Mouse (Mus musculus): ENCODE measurements around the gene Trappc6b. TPM values are rescaled to one million over a fixed set of nuclear protein-coding genes. Genes with fewer than 3 reads are reported as not detected.
A peak's percentile ranks its signal among the peaks of the same experiment; 100 is the strongest.
"Not testable (repeated sequence)": the region's sequence is repeated elsewhere in the genome, so short reads cannot be mapped to it uniquely, and the experiment has no call there.

The Trappc6b gene
- polyA plus RNA-seq, 1 experiment from 2014 or later = 54.1 TPM

GRCm38 (mm10) chr12:59065776-59066175 lies 4.5 kb upstream of the Trappc6b start:
- Histone ChIP-seq H3K4me3 (ENCODE audit: low read depth, low read length) (peak overlapping the region; percentile 90), H3K4me1 (replicated peaks; ENCODE audit: control insufficient read depth, insufficient read depth, low read length) (no peaks in the 10 kb centered on the region; the same call in 1 of the 2 replicates), H3K4me2 (ENCODE audit: low read length) (peak overlapping the region; percentile 70), H3K36me3 (ENCODE audit: control insufficient read depth, insufficient read depth, low read length) (peaks cover 28% of the 10 kb centered on the region), H3K9ac (ENCODE audit: low read length) (peak overlapping the region; percentile 56; the same call in 1 of the 2 replicates), H3K27me3 (replicated peaks; ENCODE audit: control insufficient read depth, insufficient read depth, low read length) (no peaks in the 10 kb centered on the region), H3K9me3 (ENCODE audit: control insufficient read depth, low read length) (no peaks in the 10 kb centered on the region), H3K27ac (ENCODE audit: low read depth) (peak overlapping the region; percentile 90)
- no peak for DNase-seq (ENCODE audit: low spot score)
- no peak for ATAC-seq (replicated peaks; ENCODE audit: low FRiP score, low TSS enrichment, low read depth)
- WGBS = 65% methylated on average over 3 of the region's 3 CpGs

- Histone ChIP-seq H3K4me1 (replicated peaks; ENCODE audit: control insufficient read depth, insufficient read depth, low read length) (peaks cover 6% of the 10 kb centered on the region; the same call in 1 of the 2 replicates), H3K9ac (ENCODE audit: low read length) (no peak overlapping the region), H3K4me3 (ENCODE audit: low read depth, low read length) (no peak overlapping the region), H3K9me3 (ENCODE audit: control insufficient read depth, low read length) (no peaks in the 10 kb centered on the region), H3K27me3 (replicated peaks; ENCODE audit: control insufficient read depth, insufficient read depth, low read length) (no peaks in the 10 kb centered on the region), H3K36me3 (ENCODE audit: control insufficient read depth, insufficient read depth, low read length) (peaks cover 18% of the 10 kb centered on the region), H3K4me2 (ENCODE audit: low read length) (no peak overlapping the region), H3K27ac (ENCODE audit: low read depth) (no peak overlapping the region)
- DNase-seq (ENCODE audit: low spot score) (no peak), ATAC-seq (replicated peaks; ENCODE audit: low FRiP score, low TSS enrichment, low read depth) (no peak)
- 92% methylated on average over 8 of the region's 8 CpGs for WGBS
These were observed 3.6 kb upstream of the Trappc6b start for GRCm38 (mm10) chr12:59064837-59065236.

DNA sequence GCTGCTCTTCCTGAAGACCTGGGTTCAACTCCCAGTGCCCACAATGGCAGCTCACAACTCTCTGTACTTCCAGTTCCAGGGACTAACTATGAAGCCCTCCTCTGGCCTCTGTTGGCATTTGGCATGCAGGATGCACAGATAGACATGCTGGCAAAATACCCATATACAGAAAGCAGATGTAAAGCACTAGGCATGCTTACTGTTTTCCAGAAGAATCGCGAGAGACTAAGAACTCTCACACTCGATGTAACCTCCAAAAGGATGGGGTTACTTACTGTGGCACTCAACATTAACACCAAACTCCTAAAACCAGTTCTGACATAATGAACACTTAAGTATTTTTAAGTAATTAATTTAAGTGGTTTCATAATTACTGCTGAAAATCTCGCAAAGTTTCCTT lies 950 bp downstream of the Trappc6b start:
- peak overlapping the region; percentile 91 for H3K27ac ChIP-seq (ENCODE audit: low read depth)
- peaks cover 12% of the 10 kb centered on the region; the same call in 1 of the 2 replicates for H3K36me3 ChIP-seq (ENCODE audit: control insufficient read depth, insufficient read depth, low read length)
- peak overlapping the region; percentile 84 for H3K9ac ChIP-seq (ENCODE audit: low read length)
- H3K9me3 ChIP-seq (ENCODE audit: control insufficient read depth, low read length) = no peaks in the 10 kb centered on the region
- H3K27me3 ChIP-seq (replicated peaks; ENCODE audit: control insufficient read depth, insufficient read depth, low read length) = no peaks in the 10 kb centered on the region
- no peak for ATAC-seq (replicated peaks; ENCODE audit: low FRiP score, low TSS enrichment, low read depth)
- H3K4me3 ChIP-seq (ENCODE audit: low read depth, low read length) = peak overlapping the region; percentile 77
- H3K4me2 ChIP-seq (ENCODE audit: low read length) = peak overlapping the region; percentile 78
- peaks cover 11% of the 10 kb centered on the region; the same call in 1 of the 2 replicates for H3K4me1 ChIP-seq (replicated peaks; ENCODE audit: control insufficient read depth, insufficient read depth, low read length)
- DNase-seq (ENCODE audit: low spot score) = no peak
- 60% methylated on average over 4 of the region's 4 CpGs for WGBS

DNA sequence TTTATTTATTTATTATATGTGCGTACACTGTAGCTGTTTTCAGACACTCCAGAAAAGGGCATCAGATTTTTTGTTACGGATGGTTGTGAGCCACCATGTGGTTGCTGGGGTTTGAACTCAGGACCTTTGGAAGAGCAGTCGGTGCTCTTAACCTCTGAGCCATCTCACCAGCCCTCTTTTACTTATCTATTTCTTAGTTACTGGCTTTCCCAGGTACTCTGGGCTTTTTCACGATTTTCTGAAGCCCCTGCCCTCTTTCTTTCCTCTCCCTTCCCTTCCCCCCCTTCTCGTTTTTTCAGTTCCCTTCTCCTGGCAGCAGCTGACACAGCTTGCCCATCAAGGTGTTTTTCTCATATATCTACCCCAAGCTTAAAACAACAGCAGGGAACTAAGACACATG lies 3.0 kb downstream of the Trappc6b start:
- ATAC-seq (replicated peaks; ENCODE audit: low FRiP score, low TSS enrichment, low read depth); H3K9me3 ChIP-seq (ENCODE audit: control insufficient read depth, low read length); H3K4me3 ChIP-seq (ENCODE audit: low read depth, low read length); DNase-seq (ENCODE audit: low spot score); H3K9ac ChIP-seq (ENCODE audit: low read length); H3K27me3 ChIP-seq (replicated peaks; ENCODE audit: control insufficient read depth, insufficient read depth, low read length); H3K4me2 ChIP-seq (ENCODE audit: low read length); H3K27ac ChIP-seq (ENCODE audit: low read depth): not testable (repeated sequence)
- Histone ChIP-seq H3K4me1 (replicated peaks; ENCODE audit: control insufficient read depth, insufficient read depth, low read length) (peaks cover 11% of the 10 kb centered on the region; the same call in 1 of the 2 replicates), H3K36me3 (ENCODE audit: control insufficient read depth, insufficient read depth, low read length) (peaks cover 17% of the 10 kb centered on the region; the same call in 1 of the 2 replicates)
- 83% methylated on average over 5 of the region's 5 CpGs for WGBS

DNA sequence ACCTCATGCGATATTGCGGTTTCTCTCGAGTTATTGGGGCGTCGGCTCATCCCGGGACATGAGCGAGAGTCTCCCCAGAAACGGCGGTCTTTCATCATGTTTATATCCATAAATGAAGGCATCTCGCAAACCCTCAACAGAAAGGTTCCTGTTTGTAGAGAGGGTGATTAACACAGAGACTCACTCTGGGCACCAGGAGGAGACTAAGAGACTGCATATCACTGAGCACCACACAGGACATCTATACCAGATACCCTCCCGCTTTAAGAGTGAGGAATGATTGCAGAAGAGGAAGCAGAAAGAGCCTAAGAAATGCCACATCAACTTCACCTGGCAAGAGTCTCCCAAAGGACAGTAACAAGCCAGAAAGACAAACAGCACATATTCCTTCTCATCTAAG lies 5.0 kb downstream of the Trappc6b start:
- Histone ChIP-seq H3K27ac (ENCODE audit: low read depth) (no peak overlapping the region), H3K4me2 (ENCODE audit: low read length) (no peak overlapping the region), H3K9me3 (ENCODE audit: control insufficient read depth, low read length) (no peaks in the 10 kb centered on the region), H3K27me3 (replicated peaks; ENCODE audit: control insufficient read depth, insufficient read depth, low read length) (no peaks in the 10 kb centered on the region), H3K36me3 (ENCODE audit: control insufficient read depth, insufficient read depth, low read length) (peaks cover 26% of the 10 kb centered on the region), H3K4me3 (ENCODE audit: low read depth, low read length) (no peak overlapping the region), H3K9ac (ENCODE audit: low read length) (no peak overlapping the region), H3K4me1 (replicated peaks; ENCODE audit: control insufficient read depth, insufficient read depth, low read length) (peaks cover 11% of the 10 kb centered on the region; the same call in 1 of the 2 replicates)
- ATAC-seq (replicated peaks; ENCODE audit: low FRiP score, low TSS enrichment, low read depth) = no peak
- 96% methylated on average over 11 of the region's 11 CpGs for WGBS
- DNase-seq (ENCODE audit: low spot score) = no peak

DNA sequence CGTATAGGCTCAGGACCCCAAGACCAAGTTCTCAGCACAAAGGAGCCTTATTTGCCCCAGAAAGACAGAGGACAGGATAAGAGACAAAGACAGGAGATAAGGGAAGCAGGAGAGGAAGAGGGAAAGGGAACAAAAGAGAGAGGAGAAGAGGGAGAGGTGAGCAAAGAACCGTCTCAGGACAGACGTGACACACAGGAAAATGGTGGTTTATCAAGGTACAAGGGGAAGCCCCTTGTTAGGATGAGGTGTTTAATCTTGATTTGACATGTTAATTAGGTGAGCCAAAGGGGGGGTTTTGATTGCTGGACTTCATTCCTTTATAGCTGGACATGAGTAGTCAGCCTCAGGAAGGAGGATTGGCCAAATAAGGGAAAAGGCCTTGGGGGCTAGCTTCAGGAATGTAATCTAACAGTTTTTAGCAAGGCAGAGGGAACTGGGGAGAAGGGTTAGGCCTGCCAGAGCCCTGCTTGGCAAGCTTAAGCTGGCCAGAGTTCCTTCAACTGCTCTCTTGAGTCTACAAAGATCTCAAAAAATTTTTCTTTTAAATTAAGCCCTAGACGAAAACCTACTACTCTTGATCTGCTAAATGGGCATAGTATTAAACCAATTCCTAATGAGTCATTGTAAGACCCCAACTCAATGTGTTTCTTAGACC lies 5.9 kb downstream of the Trappc6b start:
- ATAC-seq (replicated peaks; ENCODE audit: low FRiP score, low TSS enrichment, low read depth) = no peak
- Histone ChIP-seq H3K9me3 (ENCODE audit: control insufficient read depth, low read length) (no peaks in the 10 kb centered on the region), H3K27ac (ENCODE audit: low read depth) (no peak overlapping the region), H3K4me3 (ENCODE audit: low read depth, low read length) (no peak overlapping the region), H3K4me1 (replicated peaks; ENCODE audit: control insufficient read depth, insufficient read depth, low read length) (peaks cover 8% of the 10 kb centered on the region; the same call in 1 of the 2 replicates), H3K4me2 (ENCODE audit: low read length) (no peak overlapping the region), H3K36me3 (ENCODE audit: control insufficient read depth, insufficient read depth, low read length) (peaks cover 28% of the 10 kb centered on the region), H3K9ac (ENCODE audit: low read length) (no peak overlapping the region), H3K27me3 (replicated peaks; ENCODE audit: control insufficient read depth, insufficient read depth, low read length) (no peaks in the 10 kb centered on the region)
- WGBS = 83% methylated on average over 4 of the region's 4 CpGs
- DNase-seq (ENCODE audit: low spot score) = no peak

DNA sequence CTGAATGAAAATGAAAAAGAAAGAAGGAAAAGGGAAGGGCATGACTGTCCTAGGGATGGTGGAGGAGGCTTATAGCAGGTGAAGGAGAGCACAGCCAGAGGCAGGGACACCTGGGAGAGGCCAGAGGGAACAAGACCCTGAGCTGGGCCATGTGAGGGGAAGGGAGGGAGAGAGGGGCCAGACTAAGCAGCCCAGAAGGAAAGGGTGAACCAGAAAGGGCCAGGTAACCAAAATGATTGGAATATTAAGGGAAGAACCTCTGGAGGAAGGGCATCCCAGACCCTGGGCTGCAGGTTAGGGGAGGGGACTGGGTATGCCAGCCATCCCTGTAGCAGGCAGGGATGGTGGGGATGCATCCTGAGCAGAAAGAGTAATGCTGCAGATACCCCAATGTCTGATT lies 7.3 kb downstream of the Trappc6b start:
- peaks cover 3% of the 10 kb centered on the region; the same call in 1 of the 2 replicates for H3K4me1 ChIP-seq (replicated peaks; ENCODE audit: control insufficient read depth, insufficient read depth, low read length)
- H3K4me2 ChIP-seq (ENCODE audit: low read length) = no peak overlapping the region
- H3K27ac ChIP-seq (ENCODE audit: low read depth) = no peak overlapping the region
- peaks cover 41% of the 10 kb centered on the region for H3K36me3 ChIP-seq (ENCODE audit: control insufficient read depth, insufficient read depth, low read length)
- H3K9ac ChIP-seq (ENCODE audit: low read length) = no peak overlapping the region
- ATAC-seq (replicated peaks; ENCODE audit: low FRiP score, low TSS enrichment, low read depth) = no peak
- H3K4me3 ChIP-seq (ENCODE audit: low read depth, low read length) = no peak overlapping the region
- H3K27me3 ChIP-seq (replicated peaks; ENCODE audit: control insufficient read depth, insufficient read depth, low read length) = no peaks in the 10 kb centered on the region
- H3K9me3 ChIP-seq (ENCODE audit: control insufficient read depth, low read length) = no peaks in the 10 kb centered on the region
- DNase-seq (ENCODE audit: low spot score) = no peak

- Histone ChIP-seq H3K9ac (ENCODE audit: low read length) (no peak overlapping the region), H3K27me3 (replicated peaks; ENCODE audit: control insufficient read depth, insufficient read depth, low read length) (no peaks in the 10 kb centered on the region), H3K4me3 (ENCODE audit: low read depth, low read length) (no peak overlapping the region), H3K27ac (ENCODE audit: low read depth) (no peak overlapping the region), H3K9me3 (ENCODE audit: control insufficient read depth, low read length) (no peaks in the 10 kb centered on the region), H3K36me3 (ENCODE audit: control insufficient read depth, insufficient read depth, low read length) (peaks cover 49% of the 10 kb centered on the region), H3K4me2 (ENCODE audit: low read length) (no peak overlapping the region), H3K4me1 (replicated peaks; ENCODE audit: control insufficient read depth, insufficient read depth, low read length) (no peaks in the 10 kb centered on the region)
- ATAC-seq (replicated peaks; ENCODE audit: low FRiP score, low TSS enrichment, low read depth) = no peak
- 90% methylated on average over 5 of the region's 5 CpGs for WGBS
- no peak for DNase-seq (ENCODE audit: low spot score)
These were observed 8.1 kb downstream of the Trappc6b start for GRCm38 (mm10) chr12:59053166-59053565.

DNA sequence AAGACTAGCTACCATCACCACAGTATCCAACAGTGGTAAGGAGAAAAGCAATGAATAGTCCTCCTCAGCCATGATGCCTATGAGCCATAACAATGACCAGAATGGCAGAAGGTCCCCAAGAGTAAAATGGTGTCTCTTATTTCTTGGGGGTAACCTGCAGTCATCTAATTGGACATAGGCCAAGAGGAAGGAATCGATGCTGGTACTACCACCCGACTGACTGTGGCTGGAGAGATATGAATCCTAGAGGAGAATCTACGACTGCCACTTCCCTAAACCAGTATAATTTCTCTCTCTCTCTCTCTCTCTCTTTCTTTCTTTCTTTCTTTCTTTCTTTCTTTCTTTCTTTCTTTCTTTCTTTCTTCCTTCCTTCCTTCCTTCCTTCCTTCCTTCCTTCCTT lies 8.8 kb downstream of the Trappc6b start:
- H3K27ac ChIP-seq (ENCODE audit: low read depth) = no peak overlapping the region
- H3K27me3 ChIP-seq (replicated peaks; ENCODE audit: control insufficient read depth, insufficient read depth, low read length) = no peaks in the 10 kb centered on the region
- ATAC-seq (replicated peaks; ENCODE audit: low FRiP score, low TSS enrichment, low read depth) = no peak
- WGBS = 94% methylated on average over 3 of the region's 3 CpGs
- no peaks in the 10 kb centered on the region for H3K4me1 ChIP-seq (replicated peaks; ENCODE audit: control insufficient read depth, insufficient read depth, low read length)
- H3K4me2 ChIP-seq (ENCODE audit: low read length) = no peak overlapping the region
- H3K36me3 ChIP-seq (ENCODE audit: control insufficient read depth, insufficient read depth, low read length) = peaks cover 53% of the 10 kb centered on the region
- no peak overlapping the region for H3K9ac ChIP-seq (ENCODE audit: low read length)
- H3K4me3 ChIP-seq (ENCODE audit: low read depth, low read length) = no peak overlapping the region
- no peak for DNase-seq (ENCODE audit: low spot score)
- H3K9me3 ChIP-seq (ENCODE audit: control insufficient read depth, low read length) = no peaks in the 10 kb centered on the region
